Mouse (Mus musculus) midbrain, embryonic 15.5 days (tissue): ENCODE measurements at regions not wholly inside any gene's neighbourhood (a gene's known extent, or its start where the extent isn't known, plus 50 kb on each side); places are given as distances from the start of the nearest gene placed in this dataset.

Experiments
- ATAC-seq: fragments of 200-750 bp; cut with Nextera tagmentation; replicated peaks from 2 replicates; pipeline ENCODE4 v1.8.0; 2017; ENCODE audit warnings: moderate TSS enrichment
- H3K27ac ChIP-seq: fragments of 300-500 bp; sonication (generic); 2 replicates; pipeline ENCODE4 v1.5.1; 2015; ENCODE audit warnings: mild to moderate bottlenecking, inconsistent platforms
- H3K27me3 ChIP-seq: fragments of 300-500 bp; sonication (generic); replicated peaks from 2 replicates; pipeline ENCODE4 v1.6.1; 2015; ENCODE audit warnings: inconsistent platforms
- H3K36me3 ChIP-seq: fragments of 300-500 bp; sonication (generic); replicated peaks from 2 replicates; pipeline ENCODE4 v1.6.1; 2015; ENCODE audit warnings: inconsistent platforms
- H3K4me1 ChIP-seq: fragments of 300-500 bp; sonication (generic); 2 replicates; pipeline ENCODE4 v1.6.1; 2015; ENCODE audit warnings: inconsistent platforms
- H3K4me2 ChIP-seq: fragments of 300-500 bp; sonication (generic); 2 replicates; pipeline ENCODE4 v1.6.1; 2015; ENCODE audit warnings: inconsistent platforms, mild to moderate bottlenecking, moderate library complexity
- H3K4me3 ChIP-seq: fragments of 300-500 bp; sonication (generic); 2 replicates; pipeline ENCODE4 v1.5.1; 2015; ENCODE audit warnings: mild to moderate bottlenecking, inconsistent platforms
- H3K9ac ChIP-seq: fragments of 300-500 bp; sonication (generic); 2 replicates; pipeline ENCODE4 v1.6.1; 2015; ENCODE audit warnings: mild to moderate bottlenecking, inconsistent platforms
- H3K9me3 ChIP-seq: fragments of 300-500 bp; sonication (generic); 2 replicates; pipeline ENCODE4 v1.6.1; 2016; ENCODE audit warnings: inconsistent platforms
- WGBS: fragments of 180-500 bp; shearing (Covaris S2); methylation state at CpG from one replicate; pipeline ENCODE4 v1.1.7; 2015; ENCODE audit warnings: mixed read lengths; 5-methylcytosine and 5-hydroxymethylcytosine counted together

DNA sequence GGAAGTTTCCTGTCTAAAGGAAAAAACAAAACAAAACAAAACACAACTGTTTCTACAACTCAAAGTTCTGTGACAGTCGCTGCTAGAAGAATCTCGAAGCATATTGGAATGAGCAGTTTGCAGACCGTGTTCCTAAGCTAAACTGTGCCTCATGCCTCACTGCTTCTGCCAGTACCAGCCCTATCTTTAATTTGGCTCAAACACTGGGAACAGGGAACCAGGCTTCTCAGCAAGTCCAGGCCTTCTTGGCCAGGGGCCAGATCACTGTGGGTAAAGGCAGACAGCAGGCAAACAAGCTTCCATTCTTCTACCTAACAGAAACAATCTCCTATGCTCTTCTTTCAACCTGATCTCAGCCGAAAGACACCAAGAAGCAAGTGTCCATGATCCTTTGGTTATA lies 56.5 kb downstream of the Tmsb4x start:
- H3K27me3 ChIP-seq = peaks cover 10% of the 10 kb centered on the region; the same call in 1 of the 2 replicates
- H3K27ac ChIP-seq = no peak overlapping the region
- H3K9ac ChIP-seq = no peak overlapping the region
- no peak overlapping the region for H3K4me2 ChIP-seq
- WGBS = 63% methylated on average over 4 of the region's 4 CpGs
- H3K9me3 ChIP-seq = no peaks in the 10 kb centered on the region
- H3K4me3 ChIP-seq = no peak overlapping the region
- ATAC-seq = no peak
- H3K4me1 ChIP-seq = no peaks in the 10 kb centered on the region
- H3K36me3 ChIP-seq = no peaks in the 10 kb centered on the region

DNA sequence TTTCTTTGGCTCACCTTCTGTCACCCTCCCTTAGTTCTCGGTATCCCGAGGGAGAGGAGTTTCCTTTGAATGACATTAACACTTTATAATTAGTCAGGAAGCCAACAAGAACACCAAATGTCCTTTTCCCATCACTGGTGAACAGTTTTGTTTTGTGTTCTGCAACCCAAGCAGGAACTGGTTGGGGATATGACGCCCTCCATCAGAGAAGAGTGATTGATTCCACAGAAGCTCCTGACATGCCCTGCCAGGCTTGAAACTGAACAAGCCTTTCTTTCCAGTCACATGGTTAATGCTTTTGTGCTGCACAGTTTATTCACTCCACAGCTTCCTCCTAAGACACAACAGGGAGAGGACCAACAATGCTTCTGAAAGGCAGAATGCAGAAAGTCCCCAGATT lies 57.8 kb downstream of the Tmsb4x start:
- WGBS = 54% methylated on average over 3 of the region's 3 CpGs
- no peaks in the 10 kb centered on the region for H3K4me1 ChIP-seq
- ATAC-seq = no peak
- H3K9ac ChIP-seq = no peak overlapping the region
- no peak overlapping the region for H3K4me2 ChIP-seq
- no peaks in the 10 kb centered on the region for H3K9me3 ChIP-seq
- no peak overlapping the region for H3K4me3 ChIP-seq
- no peak overlapping the region for H3K27ac ChIP-seq
- H3K36me3 ChIP-seq = no peaks in the 10 kb centered on the region
- H3K27me3 ChIP-seq = peaks cover 13% of the 10 kb centered on the region; the same call in 1 of the 2 replicates

DNA sequence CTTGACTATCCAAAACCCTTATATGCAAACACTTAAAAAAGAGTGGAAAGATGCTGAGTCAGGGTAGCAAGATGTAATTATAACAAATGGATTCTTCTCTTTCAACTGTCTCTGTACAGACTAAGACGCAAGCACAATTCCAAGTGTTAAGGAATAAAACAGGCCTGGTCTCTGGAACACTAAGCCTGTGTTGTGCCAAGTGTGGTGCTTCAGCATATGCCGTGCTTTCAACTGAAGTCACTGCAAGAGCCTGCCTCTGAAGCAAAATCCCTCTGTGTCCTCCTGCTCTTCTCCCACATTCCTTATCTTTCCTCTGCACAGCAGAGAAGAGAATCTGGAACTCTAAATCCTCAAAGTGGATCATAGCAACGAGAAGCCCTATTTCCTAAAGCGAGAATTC lies 59.7 kb downstream of the Tmsb4x start:
- Histone ChIP-seq H3K27ac (no peak overlapping the region), H3K27me3 (peaks cover 13% of the 10 kb centered on the region; the same call in 1 of the 2 replicates), H3K9ac (no peak overlapping the region), H3K4me2 (no peak overlapping the region), H3K4me3 (no peak overlapping the region), H3K36me3 (no peaks in the 10 kb centered on the region), H3K9me3 (no peaks in the 10 kb centered on the region), H3K4me1 (no peaks in the 10 kb centered on the region)
- WGBS = 91% methylated on average over 4 of the region's 4 CpGs
- ATAC-seq = no peak

DNA sequence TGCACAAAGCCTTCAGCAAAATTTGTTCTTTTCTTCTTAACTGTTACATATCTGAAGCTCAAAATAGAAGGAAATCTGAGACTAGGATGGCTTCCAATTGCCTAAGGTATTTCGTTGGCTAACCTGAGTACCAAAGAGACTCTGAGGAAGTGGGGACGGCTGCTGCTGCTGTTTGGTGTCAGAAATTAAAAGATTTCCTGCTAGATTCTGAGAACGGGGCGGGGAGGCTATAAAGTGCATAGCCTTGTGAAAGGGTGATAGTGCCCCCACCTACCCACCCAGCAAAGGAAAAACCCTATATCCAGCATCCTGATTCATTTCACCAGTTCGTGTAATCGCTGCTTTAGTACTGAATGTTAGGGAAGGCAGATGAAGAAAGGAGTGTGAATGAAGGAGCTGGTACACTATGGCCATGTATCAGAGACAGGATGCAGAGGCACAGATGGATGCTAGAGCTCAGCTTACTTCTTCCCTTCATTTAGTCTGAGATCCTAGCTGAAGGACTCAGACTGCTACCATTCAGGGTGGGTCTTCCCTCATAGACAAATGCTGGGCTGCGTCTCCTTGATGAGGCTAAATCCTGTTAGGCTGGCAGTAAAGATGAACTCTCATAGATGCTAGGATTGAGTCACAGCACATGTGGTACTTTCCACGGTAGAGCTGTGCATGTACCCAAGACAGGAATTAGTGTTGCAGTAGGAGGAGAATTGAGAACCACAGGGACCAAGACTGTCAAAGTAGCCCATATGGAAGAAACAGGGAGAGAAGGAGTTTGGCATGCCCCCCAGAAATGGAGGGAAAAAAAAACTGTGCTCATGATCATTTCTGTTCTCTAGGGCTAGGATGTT lies 62.4 kb downstream of the Tmsb4x start:
- WGBS = 75% methylated on average over 8 of the region's 8 CpGs
- Histone ChIP-seq H3K4me2 (no peak overlapping the region), H3K4me3 (no peak overlapping the region), H3K4me1 (no peaks in the 10 kb centered on the region), H3K36me3 (no peaks in the 10 kb centered on the region), H3K27ac (no peak overlapping the region), H3K9ac (no peak overlapping the region), H3K27me3 (peaks cover 12% of the 10 kb centered on the region; the same call in 1 of the 2 replicates), H3K9me3 (no peaks in the 10 kb centered on the region)
- no peak for ATAC-seq

DNA sequence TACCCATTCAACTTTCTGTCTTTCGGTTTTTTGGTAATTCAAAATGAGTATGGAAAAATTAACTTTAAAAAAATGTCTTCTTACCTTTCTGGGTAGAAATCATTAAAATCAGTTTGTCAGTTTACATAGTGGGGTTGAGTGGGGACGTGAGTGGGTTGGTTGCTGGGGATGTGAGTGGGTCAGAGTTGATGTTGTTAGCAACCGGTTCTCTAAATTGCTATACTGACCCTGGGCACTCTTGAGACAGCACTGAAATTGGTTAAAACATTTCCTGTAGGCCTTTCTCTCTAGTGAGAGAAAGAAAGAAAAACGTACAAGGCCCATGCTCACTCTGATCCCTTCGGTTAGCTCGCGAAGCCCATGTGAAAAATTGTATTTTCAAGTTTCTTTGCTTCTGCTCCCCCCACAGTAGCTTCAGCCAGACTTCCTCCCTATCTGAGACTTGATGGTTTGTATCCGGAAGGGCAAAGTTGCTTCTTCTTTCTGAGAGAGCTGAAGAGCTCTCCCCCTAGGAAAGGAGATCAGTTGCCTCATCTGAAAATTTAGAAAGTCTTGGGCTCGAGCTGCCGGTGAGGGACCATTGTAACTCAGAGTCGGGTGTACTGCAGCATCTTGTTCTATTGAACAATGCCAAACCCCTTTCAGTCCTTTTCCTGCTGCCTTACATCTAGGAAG lies 63.5 kb downstream of the Tmsb4x start:
- no peaks in the 10 kb centered on the region for H3K9me3 ChIP-seq
- H3K4me1 ChIP-seq = no peaks in the 10 kb centered on the region
- WGBS = 76% methylated on average over 11 of the region's 11 CpGs
- no peak overlapping the region for H3K4me2 ChIP-seq
- H3K27ac ChIP-seq = no peak overlapping the region
- peaks cover 10% of the 10 kb centered on the region; the same call in 1 of the 2 replicates for H3K27me3 ChIP-seq
- H3K9ac ChIP-seq = no peak overlapping the region
- H3K4me3 ChIP-seq = no peak overlapping the region
- H3K36me3 ChIP-seq = no peaks in the 10 kb centered on the region
- ATAC-seq = no peak

DNA sequence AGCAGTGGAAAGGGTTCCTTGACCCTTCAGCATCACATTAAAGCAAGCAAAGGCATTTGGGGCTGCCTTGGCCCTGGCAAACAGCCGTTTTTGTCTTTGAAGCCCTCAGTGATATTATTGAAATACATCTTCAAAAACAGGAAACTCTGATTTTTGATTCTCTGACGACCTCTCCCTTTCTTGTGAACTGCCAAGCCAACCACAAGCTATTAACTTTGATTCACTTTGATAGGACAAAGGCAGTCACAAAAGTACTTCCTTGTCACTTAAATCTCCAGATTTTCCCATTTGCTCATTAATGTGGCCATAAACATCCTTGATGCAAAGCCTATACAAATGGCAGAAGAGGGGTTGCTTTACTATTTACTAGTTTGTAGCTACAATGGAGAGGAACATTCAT lies 70.0 kb downstream of the Tmsb4x start:
- Histone ChIP-seq H3K4me3 (no peak overlapping the region), H3K4me1 (no peaks in the 10 kb centered on the region), H3K9me3 (no peaks in the 10 kb centered on the region), H3K4me2 (no peak overlapping the region), H3K36me3 (no peaks in the 10 kb centered on the region), H3K27ac (no peak overlapping the region), H3K27me3 (peaks cover 13% of the 10 kb centered on the region; the same call in 1 of the 2 replicates), H3K9ac (no peak overlapping the region)
- WGBS = 67% methylated on average over 2 of the region's 2 CpGs
- ATAC-seq = no peak

DNA sequence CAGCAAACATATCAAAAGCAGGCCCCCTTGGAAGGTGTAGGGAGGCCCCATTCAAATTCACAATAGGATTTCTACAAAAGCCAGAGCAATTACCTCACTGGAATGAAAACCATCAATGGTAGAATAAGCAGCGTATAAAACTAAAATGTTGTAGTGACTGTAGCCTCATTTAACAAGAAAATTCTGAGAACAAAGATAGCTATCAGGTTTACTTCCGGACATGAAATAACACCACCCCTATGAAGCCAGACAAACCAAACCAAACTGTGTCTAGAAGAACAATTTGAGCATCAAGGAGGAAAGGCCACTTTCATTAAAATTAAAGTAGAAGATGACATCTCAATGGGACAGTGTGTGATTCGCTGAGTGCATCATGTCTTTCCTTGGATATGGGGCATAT lies 74.9 kb downstream of the Tmsb4x start:
- Histone ChIP-seq H3K9ac (no peak overlapping the region), H3K4me3 (no peak overlapping the region), H3K9me3 (no peaks in the 10 kb centered on the region), H3K4me1 (no peaks in the 10 kb centered on the region), H3K36me3 (no peaks in the 10 kb centered on the region), H3K4me2 (no peak overlapping the region), H3K27me3 (0 out of 2 replicates have a peak, but pooled peaks cover 17% of the 10 kb centered on the region), H3K27ac (no peak overlapping the region)
- WGBS = 90% methylated on average over 3 of the region's 3 CpGs
- ATAC-seq = no peak

DNA sequence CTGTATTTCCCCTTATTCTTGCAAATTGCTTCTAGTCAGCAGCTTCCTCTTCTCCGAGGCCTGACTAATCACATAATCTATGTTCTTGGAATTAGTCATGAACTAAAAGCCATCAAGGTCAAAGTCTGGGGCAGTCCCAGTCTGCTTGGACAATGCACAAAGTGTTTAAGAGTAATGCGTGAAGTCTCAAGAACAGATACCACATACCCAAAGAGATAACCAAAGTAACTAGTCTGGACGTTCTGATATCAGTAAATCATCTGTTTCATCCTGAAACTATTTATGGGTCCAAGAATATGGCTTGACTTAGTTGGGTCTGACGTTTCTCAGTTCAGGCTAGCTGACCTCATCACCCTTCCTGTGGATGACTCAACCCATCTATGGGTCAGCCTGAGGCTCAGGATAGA lies 76.1 kb downstream of the Tmsb4x start:
- 83% methylated on average over 4 of the region's 4 CpGs for WGBS
- no peaks in the 10 kb centered on the region for H3K9me3 ChIP-seq

DNA sequence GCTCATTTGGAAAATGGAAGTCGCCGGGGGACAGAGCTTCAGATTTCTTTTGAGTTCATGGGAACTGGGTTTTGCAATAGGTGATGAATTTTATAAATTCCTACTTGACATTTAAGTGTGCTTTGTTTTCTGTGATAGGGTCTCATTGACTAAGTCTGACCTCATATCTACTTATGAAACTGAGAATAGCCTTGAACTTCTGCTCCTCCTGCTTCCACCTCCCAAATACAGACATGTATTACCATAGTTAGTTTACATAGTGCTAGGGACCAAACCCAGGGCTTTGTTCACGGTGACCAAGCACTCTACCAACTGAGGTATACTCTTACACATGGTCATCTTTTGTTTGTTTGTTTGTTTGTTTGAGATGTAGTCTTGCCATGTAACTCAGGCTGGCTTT lies 77.8 kb downstream of the Tmsb4x start:
- H3K9me3 ChIP-seq = no peaks in the 10 kb centered on the region
- H3K27me3 ChIP-seq = peaks cover 6% of the 10 kb centered on the region; the same call in 1 of the 2 replicates
- no peaks in the 10 kb centered on the region for H3K4me1 ChIP-seq
- H3K4me3 ChIP-seq = no peak overlapping the region
- ATAC-seq = no peak
- H3K9ac ChIP-seq = no peak overlapping the region
- H3K27ac ChIP-seq = no peak overlapping the region
- WGBS = 93% methylated on average over 3 of the region's 3 CpGs
- no peak overlapping the region for H3K4me2 ChIP-seq
- no peaks in the 10 kb centered on the region for H3K36me3 ChIP-seq

More for the DNA sequence above, 76.1 kb downstream of the Tmsb4x start:
- H3K4me1 ChIP-seq = no peaks in the 10 kb centered on the region
- H3K4me2 ChIP-seq = no peak overlapping the region
- H3K27me3 ChIP-seq = peaks cover 9% of the 10 kb centered on the region; the same call in 1 of the 2 replicates
- ATAC-seq = no peak
- no peak overlapping the region for H3K27ac ChIP-seq
- no peaks in the 10 kb centered on the region for H3K36me3 ChIP-seq
- H3K9ac ChIP-seq = no peak overlapping the region
- H3K4me3 ChIP-seq = no peak overlapping the region

DNA sequence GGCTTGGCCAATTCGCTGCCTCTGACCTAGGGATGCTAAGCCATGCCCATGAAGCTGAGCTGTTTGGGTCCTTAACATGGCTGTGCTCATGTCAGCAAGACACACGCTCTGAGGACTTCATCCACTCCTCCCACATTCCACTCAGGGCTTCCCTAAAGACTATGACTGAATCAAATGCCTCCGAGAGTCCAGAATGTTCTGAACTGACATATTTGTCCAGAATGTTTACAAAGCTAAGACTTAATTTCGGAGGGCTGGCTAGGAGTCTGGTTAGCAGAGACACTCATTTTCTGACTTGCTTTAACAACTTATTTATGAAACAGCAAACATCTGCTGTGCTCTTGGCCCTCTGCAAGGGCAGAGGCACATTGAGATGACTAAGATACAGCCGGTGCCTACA lies 78.5 kb downstream of the Tmsb4x start:
- H3K36me3 ChIP-seq = no peaks in the 10 kb centered on the region

DNA sequence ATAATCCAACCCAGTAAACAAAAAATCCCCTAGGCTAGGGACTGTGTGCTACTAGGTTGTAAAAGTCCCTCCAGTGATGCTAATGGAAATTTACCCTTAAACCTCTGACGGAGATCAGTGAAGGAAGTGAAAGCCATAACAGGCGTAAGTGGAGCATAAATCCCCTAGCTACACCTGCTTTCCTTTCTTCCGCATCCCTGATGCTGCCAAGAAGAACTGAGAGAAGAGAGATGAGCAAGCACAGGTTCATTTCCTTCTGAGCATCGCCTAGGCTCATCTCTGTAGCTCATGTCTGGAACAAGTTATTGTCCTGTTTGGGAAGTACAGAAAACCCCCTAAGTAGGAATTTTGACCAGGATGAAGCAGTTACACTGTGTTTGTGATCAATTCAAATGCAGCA lies 89.8 kb downstream of the Tmsb4x start:
- WGBS = 81% methylated on average over 4 of the region's 4 CpGs
- peaks cover 33% of the 10 kb centered on the region for H3K27me3 ChIP-seq

More for the DNA sequence above, 78.5 kb downstream of the Tmsb4x start:
- Histone ChIP-seq H3K27me3 (peaks cover 6% of the 10 kb centered on the region; the same call in 1 of the 2 replicates), H3K9me3 (no peaks in the 10 kb centered on the region), H3K4me2 (no peak overlapping the region), H3K4me1 (no peaks in the 10 kb centered on the region), H3K9ac (no peak overlapping the region), H3K4me3 (no peak overlapping the region), H3K27ac (no peak overlapping the region)
- WGBS = 88% methylated on average over 5 of the region's 5 CpGs
- no peak for ATAC-seq

DNA sequence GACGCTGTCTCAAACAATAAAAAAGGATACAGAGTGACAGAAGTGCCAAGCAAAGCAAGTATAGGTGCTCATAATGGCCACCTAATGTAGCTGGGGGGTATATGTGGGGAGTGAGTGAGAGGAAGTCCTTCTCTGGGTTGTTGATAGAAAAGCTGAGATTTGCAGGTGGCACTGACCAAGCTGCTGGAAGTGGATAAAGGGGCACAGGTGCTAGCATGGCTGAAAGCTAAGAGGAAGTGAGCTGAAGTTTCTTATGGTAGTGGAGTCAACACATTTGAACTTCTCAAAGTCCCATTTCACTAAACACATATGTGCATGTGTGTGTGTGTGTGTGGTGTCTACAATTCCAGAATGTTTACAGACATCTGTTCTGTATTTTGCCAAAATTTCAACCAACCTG lies 94.0 kb downstream of the Tmsb4x start:
- Histone ChIP-seq H3K4me1 (no peaks in the 10 kb centered on the region), H3K27me3 (peaks cover 28% of the 10 kb centered on the region), H3K4me3 (no peak overlapping the region), H3K36me3 (no peaks in the 10 kb centered on the region), H3K27ac (no peak overlapping the region), H3K9me3 (no peaks in the 10 kb centered on the region), H3K4me2 (no peak overlapping the region), H3K9ac (no peak overlapping the region)
- ATAC-seq = no peak
- WGBS = 83% methylated on average over 1 of the region's 1 CpGs

More for the DNA sequence above, 89.8 kb downstream of the Tmsb4x start:
- no peaks in the 10 kb centered on the region for H3K36me3 ChIP-seq
- H3K4me2 ChIP-seq = no peak overlapping the region
- no peak overlapping the region for H3K4me3 ChIP-seq
- H3K27ac ChIP-seq = no peak overlapping the region
- H3K9ac ChIP-seq = no peak overlapping the region
- no peaks in the 10 kb centered on the region for H3K4me1 ChIP-seq
- no peak for ATAC-seq
- no peaks in the 10 kb centered on the region for H3K9me3 ChIP-seq
